Mouse (Mus musculus) adrenal gland (tissue): ENCODE data around the gene Ube2j2.

Experiments
- intact Hi-C: fragments of 180-260 bp; cut with DNase I; formaldehyde crosslinking; loops from one replicate; pipeline ENCODE4 v1.15.1; 2025

Gene Ube2j2

GRCm38 (mm10) chr4:155962167-155962971 lies 18.7 kb downstream of the Ube2j2 start, which contains the start of gene C1qtnf12:
TSS of gene C1qtnf12 (plus strand) at chr4:155962318.
- intact Hi-C loops: loop anchor here (5.0 kb wide), 2 partner anchors 70 to 145 kb away; partner anchors contain the start of gene 9430015G10Rik

- intact Hi-C loops: loop anchor here (5.0 kb wide), 2 partner anchors 69 to 144 kb away; partner anchors contain the start of gene 9430015G10Rik
These were observed 19.5 kb downstream of the Ube2j2 start for GRCm38 (mm10) chr4:155963106-155963505.

GRCm38 (mm10) chr4:155964396-155964795 lies 20.8 kb downstream of the Ube2j2 start:
- intact Hi-C loops: loop anchor here (5.0 kb wide), 2 partner anchors 68 to 143 kb away; partner anchors contain the start of gene 9430015G10Rik

- intact Hi-C loops: no loop called here
These were observed 25.5 kb downstream of the Ube2j2 start for GRCm38 (mm10) chr4:155969043-155969653.

- intact Hi-C loops: no loop called here
These were observed 26.7 kb downstream of the Ube2j2 start for GRCm38 (mm10) chr4:155970286-155970685.

- intact Hi-C loops: no loop called here
These were observed 29.0 kb downstream of the Ube2j2 start for GRCm38 (mm10) chr4:155972651-155973050.

- intact Hi-C loops: no loop called here
These were observed 29.6 kb downstream of the Ube2j2 start for GRCm38 (mm10) chr4:155973239-155973638.

- intact Hi-C loops: no loop called here
These were observed 37.9 kb downstream of the Ube2j2 start for GRCm38 (mm10) chr4:155981436-155982082.

GRCm38 (mm10) chr4:155983788-155984187 lies 40.2 kb downstream of the Ube2j2 start:
- intact Hi-C loops: no loop called here

GRCm38 (mm10) chr4:155991211-155991907 lies 47.7 kb downstream of the Ube2j2 start:
- intact Hi-C loops: loop anchor here (5.0 kb wide), 1 partner anchor 34 kb away; no protein-coding TSS in a partner anchor

- intact Hi-C loops: loop anchor here (5.0 kb wide), 1 partner anchor 35 kb away; no protein-coding TSS in a partner anchor
These were observed 48.2 kb downstream of the Ube2j2 start for GRCm38 (mm10) chr4:155991908-155992230.

GRCm38 (mm10) chr4:155992241-155992905 lies 48.7 kb downstream of the Ube2j2 start, which contains the start of the genes B3galt6 and Sdf4:
TSS of gene B3galt6 (minus strand) at chr4:155992649.
TSS of gene Sdf4 (plus strand) at chr4:155992872.
- intact Hi-C loops: loop anchor here (5.0 kb wide), 1 partner anchor 35 kb away; no protein-coding TSS in a partner anchor

GRCm38 (mm10) chr4:155992906-155993547 lies 49.4 kb downstream of the Ube2j2 start:
- intact Hi-C loops: loop anchor here (5.0 kb wide), 1 partner anchor 36 kb away; no protein-coding TSS in a partner anchor

GRCm38 (mm10) chr4:155993606-155994005 lies 50.0 kb downstream of the Ube2j2 start:
- intact Hi-C loops: loop anchor here (5.0 kb wide), 1 partner anchor 36 kb away; no protein-coding TSS in a partner anchor

GRCm38 (mm10) chr4:156004109-156004508 lies 60.5 kb downstream of the Ube2j2 start:
- intact Hi-C loops: no loop called here

- intact Hi-C loops: no loop called here
These were observed 64.7 kb downstream of the Ube2j2 start for GRCm38 (mm10) chr4:156008369-156008768.
